Mouse (Mus musculus) right cerebral cortex, postnatal 14 days (tissue): ENCODE results near the gene Zfand2b.

Experiments used
- DNase-seq: peaks from one replicate; pipeline ENCODE4 v3.0.0; 2022

Zfand2b gene

DNA sequence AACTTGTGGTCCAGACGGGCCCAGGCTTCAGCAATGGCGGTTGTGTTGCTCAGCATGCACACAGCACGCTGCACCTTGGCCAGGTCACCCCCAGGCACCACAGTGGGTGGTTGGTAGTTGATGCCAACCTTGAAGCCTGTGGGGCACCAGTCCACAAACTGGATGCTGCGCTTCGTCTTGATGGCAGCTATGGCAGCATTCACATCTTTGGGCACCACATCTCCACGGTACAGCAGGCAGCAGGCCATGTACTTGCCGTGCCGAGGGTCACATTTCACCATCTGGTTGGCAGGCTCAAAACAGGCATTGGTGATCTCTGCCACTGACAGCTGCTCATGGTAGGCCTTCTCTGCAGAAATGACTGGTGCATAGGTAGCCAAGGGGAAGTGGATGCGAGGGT lies 47.3 kb downstream of the Zfand2b start:
- DNase-seq = no peak

DNA sequence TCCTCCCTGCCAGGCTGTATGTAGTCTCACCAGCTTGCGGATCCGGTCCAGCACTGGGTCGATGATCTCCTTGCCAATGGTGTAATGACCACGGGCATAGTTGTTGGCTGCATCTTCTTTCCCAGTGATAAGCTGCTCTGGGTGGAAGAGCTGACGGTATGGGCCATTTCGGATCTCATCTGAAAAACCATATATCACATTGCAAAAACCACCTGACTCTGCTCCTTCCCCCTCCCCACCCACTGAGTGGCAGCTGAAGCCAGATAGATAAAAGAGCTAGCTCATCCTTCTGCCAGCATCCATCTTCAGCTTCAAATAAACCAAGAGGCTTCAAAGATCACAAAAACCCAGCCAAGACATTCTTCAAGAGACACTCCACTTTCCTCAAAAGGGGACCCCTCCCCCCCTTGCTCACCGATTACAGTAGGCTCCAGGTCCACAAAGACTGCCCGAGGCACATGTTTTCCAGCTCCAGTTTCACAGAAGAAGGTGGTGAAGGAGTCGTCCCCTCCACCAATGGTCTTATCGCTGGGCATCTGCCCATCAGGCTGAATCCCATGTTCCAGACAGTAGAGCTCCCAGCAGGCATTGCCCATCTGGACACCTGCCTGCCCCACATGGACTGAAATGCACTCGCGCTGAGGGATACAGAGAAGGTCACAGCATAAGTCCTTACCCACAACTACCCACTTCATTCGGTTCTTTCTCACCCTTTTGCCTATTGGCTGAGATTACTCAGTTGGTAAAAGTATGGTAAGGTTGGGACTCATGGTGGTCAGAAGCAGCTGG lies 48.5 kb downstream of the Zfand2b start:
- DNase-seq = no peak

- DNase-seq = no peak
These were observed 49.4 kb downstream of the Zfand2b start for GRCm38 (mm10) chr1:75217893-75218226.

- peak; percentile 69 for DNase-seq
These were observed 50.0 kb downstream of the Zfand2b start for GRCm38 (mm10) chr1:75218227-75219001.

DNA sequence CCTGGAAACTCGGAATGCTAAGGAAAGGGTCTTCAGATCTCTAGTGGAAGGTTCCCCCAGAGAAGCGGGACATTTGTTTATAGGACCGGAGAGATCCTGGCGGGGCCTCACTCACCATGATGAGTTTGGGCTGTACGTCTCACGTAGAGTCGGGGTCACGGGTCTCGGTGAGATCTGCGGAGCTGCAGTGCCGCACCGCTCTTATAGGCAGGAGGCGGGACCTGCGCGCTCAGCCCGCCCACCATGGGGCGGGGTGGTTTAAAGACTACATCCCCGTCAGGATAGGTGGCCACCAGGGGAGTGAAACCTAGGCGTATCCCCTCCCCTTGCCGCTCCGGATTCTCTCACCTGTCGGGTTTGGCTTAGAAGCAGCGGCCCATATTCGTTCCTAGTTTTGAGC lies 50.6 kb downstream of the Zfand2b start:
- DNase-seq = peak; percentile 89

DNA sequence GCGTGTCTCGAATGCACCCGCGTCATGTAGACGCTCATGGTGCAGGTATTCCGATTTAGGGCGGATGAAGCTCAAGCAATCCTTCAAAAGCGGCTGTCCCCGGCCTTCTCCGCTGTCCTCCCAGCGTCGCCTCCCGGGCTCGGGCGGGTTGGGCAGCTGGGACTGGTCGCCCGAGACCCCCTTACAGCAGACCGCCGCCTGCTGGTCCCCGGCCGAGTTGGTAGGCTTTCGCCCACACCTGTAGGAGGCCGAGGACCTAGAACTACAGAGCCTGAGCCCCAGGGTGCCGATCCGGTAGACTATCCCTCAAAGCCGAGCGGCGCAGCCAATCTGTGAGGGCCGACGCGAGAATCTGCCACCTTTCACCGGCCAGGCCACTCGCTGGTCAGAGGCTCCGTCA lies 51.1 kb downstream of the Zfand2b start, which contains the start of gene Tuba4a:
Gene Tuba4a (minus strand): TSS at position 335 of the 400 bp plus-strand sequence.
- peak; percentile 40 for DNase-seq
